Mouse (Mus musculus) heart, adult 2 months (tissue): ENCODE data around the gene Kri1.

ENCODE experiments used
- CTCF ChIP-seq: fragments of 200-600 bp; IDR thresholded peaks from 2 replicates; pipeline ENCODE4 v1.8.1; 2022; ENCODE audit warnings: antibody characterized with exemption, mild to moderate bottlenecking, moderate library complexity
- EP300 ChIP-seq: fragments of 200-500 bp; IDR thresholded peaks from 2 replicates; pipeline ENCODE4 v1.6.1; 2011; ENCODE audit warnings: low read depth, low read length, control low read depth; ENCODE audit not compliant: insufficient read depth

GRCm38 (mm10) chr9:21224576-21225414, 63.0 kb downstream of the Kri1 start:
- TF ChIP-seq CTCF (peak; percentile 32; the same call in 1 of the 2 replicates), EP300 (no peak)
